Mouse (Mus musculus) thymus, adult 2 months (tissue): Measurements from ENCODE around the gene Nat8f6. TPM values are rescaled to one million over a fixed set of nuclear protein-coding genes. Genes with fewer than 3 reads are reported as not detected.
"Not testable (repeated sequence)": the region's sequence is repeated elsewhere in the genome, so short reads cannot be mapped to it uniquely, and the experiment has no call there.

ENCODE experiments used
- DNase-seq: peaks from one replicate; pipeline ENCODE4 v3.0.0; 2021
- H3K27ac ChIP-seq: fragments of 200-500 bp; 2 replicates; pipeline ENCODE4 v1.5.1; 2012; ENCODE audit warnings: low read length, control low read depth; ENCODE audit not compliant: control insufficient read depth, insufficient read depth
- H3K27me3 ChIP-seq: fragments of 200-500 bp; 2 replicates; pipeline ENCODE4 v1.6.1; 2012; ENCODE audit warnings: mild to moderate bottlenecking, low read length, moderate library complexity, mixed read lengths; ENCODE audit not compliant: control insufficient read depth, insufficient read depth
- H3K36me3 ChIP-seq: fragments of 200-500 bp; 2 replicates; pipeline ENCODE4 v1.6.1; 2012; ENCODE audit warnings: mild to moderate bottlenecking, low read length, moderate library complexity; ENCODE audit not compliant: control insufficient read depth, insufficient read depth
- H3K4me1 ChIP-seq: fragments of 200-500 bp; replicated peaks from 2 replicates; pipeline ENCODE4 v1.6.1; 2012; ENCODE audit warnings: low read length; ENCODE audit not compliant: control insufficient read depth, insufficient read depth
- H3K4me3 ChIP-seq: fragments of 200-500 bp; 2 replicates; pipeline ENCODE4 v1.5.1; 2012; ENCODE audit warnings: mild to moderate bottlenecking, low read length, control low read depth, moderate library complexity; ENCODE audit not compliant: control insufficient read depth, insufficient read depth
- CTCF ChIP-seq: fragments of 200-500 bp; IDR thresholded peaks from 2 replicates; pipeline ENCODE4 v1.5.1; 2012; ENCODE audit warnings: mild to moderate bottlenecking, control low read depth, low read length, moderate library complexity, borderline replicate concordance; ENCODE audit not compliant: control insufficient read depth, poor library complexity, insufficient read depth; ENCODE audit errors: extremely low read depth
- POLR2A ChIP-seq: fragments of 200-500 bp; IDR thresholded peaks from 2 replicates; pipeline ENCODE4 v1.6.1; 2012; ENCODE audit warnings: mild to moderate bottlenecking, low read length, control low read depth, moderate library complexity; ENCODE audit not compliant: control insufficient read depth, poor library complexity, insufficient read depth; ENCODE audit errors: extremely low read depth
- WGBS: fragments of 180-500 bp; shearing (Covaris S2); methylation state at CpG from one replicate; pipeline ENCODE4 v1.1.7; 2018; 5-methylcytosine and 5-hydroxymethylcytosine counted together
- polyA plus RNA-seq: library from polyadenylated mRNA; depleted of rRNA; stranded (reverse); fragments of >200 nt; gene quantifications from 2 replicates; pipeline ENCODE4 v1.2.3, GENCODE M21; 2012

Gene Nat8f6
- polyA plus RNA-seq, 1 experiment: 0.34 TPM

- no peaks in the 10 kb centered on the region for H3K4me1 ChIP-seq
- no peaks in the 10 kb centered on the region for H3K27me3 ChIP-seq
- TF ChIP-seq CTCF: no peak
- TF ChIP-seq POLR2A: no peak
- H3K4me3 ChIP-seq: no peak overlapping the region
- H3K27ac ChIP-seq: no peak overlapping the region
- 68% methylated on average over 1 of the region's 1 CpGs for WGBS
- DNase-seq: no peak
- H3K36me3 ChIP-seq: no peaks in the 10 kb centered on the region
Measured at GRCm38 (mm10) chr6:85846921-85847320, 26.2 kb upstream of the Nat8f6 start.

- not testable (repeated sequence) for H3K27ac ChIP-seq, H3K4me1 ChIP-seq, H3K36me3 ChIP-seq, H3K4me3 ChIP-seq, DNase-seq, H3K27me3 ChIP-seq
- WGBS: 88% methylated on average over 25 of the region's 25 CpGs
Measured at GRCm38 (mm10) chr6:85843677-85844458, 23.1 kb upstream of the Nat8f6 start.

- no peak overlapping the region for H3K27ac ChIP-seq
- DNase-seq: no peak
- no peaks in the 10 kb centered on the region for H3K4me1 ChIP-seq
- H3K36me3 ChIP-seq: no peaks in the 10 kb centered on the region
- WGBS: 56% methylated on average over 4 of the region's 4 CpGs
- no peaks in the 10 kb centered on the region for H3K27me3 ChIP-seq
- TF ChIP-seq CTCF: no peak
- no peak for TF ChIP-seq POLR2A
- no peak overlapping the region for H3K4me3 ChIP-seq
Measured at GRCm38 (mm10) chr6:85839982-85840381, 19.2 kb upstream of the Nat8f6 start.

GRCm38 (mm10) chr6:85838674-85839073 lies 17.9 kb upstream of the Nat8f6 start:
- no peaks in the 10 kb centered on the region for H3K36me3 ChIP-seq
- 98% methylated on average over 8 of the region's 8 CpGs for WGBS

GRCm38 (mm10) chr6:85837307-85837706 lies 16.6 kb upstream of the Nat8f6 start:
- 22% methylated on average over 5 of the region's 12 CpGs for WGBS

More at GRCm38 (mm10) chr6:85838674-85839073, 17.9 kb upstream of the Nat8f6 start:
- Histone ChIP-seq H3K27me3 (no peaks in the 10 kb centered on the region), H3K27ac (no peak overlapping the region), H3K4me3 (no peak overlapping the region), H3K4me1 (no peaks in the 10 kb centered on the region)
- no peak for DNase-seq
- TF ChIP-seq CTCF (no peak), POLR2A (no peak)

GRCm38 (mm10) chr6:85836827-85837226 lies 16.1 kb upstream of the Nat8f6 start:
- not testable (repeated sequence) for H3K27ac ChIP-seq, H3K36me3 ChIP-seq, H3K4me3 ChIP-seq, H3K27me3 ChIP-seq, H3K4me1 ChIP-seq, DNase-seq
- 19% methylated on average over 9 of the region's 9 CpGs for WGBS

More at GRCm38 (mm10) chr6:85837307-85837706, 16.6 kb upstream of the Nat8f6 start:
- H3K36me3 ChIP-seq, H3K4me1 ChIP-seq, H3K27ac ChIP-seq, H3K27me3 ChIP-seq, H3K4me3 ChIP-seq, DNase-seq: not testable (repeated sequence)

GRCm38 (mm10) chr6:85836098-85836497 lies 15.3 kb upstream of the Nat8f6 start:
- WGBS: 81% methylated on average over 5 of the region's 5 CpGs
- not testable (repeated sequence) for H3K36me3 ChIP-seq, H3K27ac ChIP-seq, DNase-seq, H3K27me3 ChIP-seq, H3K4me3 ChIP-seq, H3K4me1 ChIP-seq

- H3K4me3 ChIP-seq, H3K36me3 ChIP-seq, DNase-seq, H3K4me1 ChIP-seq, H3K27ac ChIP-seq, H3K27me3 ChIP-seq: not testable (repeated sequence)
- WGBS: 94% methylated on average over 1 of the region's 2 CpGs
Measured at GRCm38 (mm10) chr6:85835104-85835503, 14.3 kb upstream of the Nat8f6 start.

- DNase-seq, H3K36me3 ChIP-seq, H3K4me3 ChIP-seq, H3K4me1 ChIP-seq, H3K27me3 ChIP-seq, H3K27ac ChIP-seq: not testable (repeated sequence)
Measured at GRCm38 (mm10) chr6:85834504-85835100, 13.8 kb upstream of the Nat8f6 start.
